Mouse (Mus musculus): ENCODE measurements at regions not wholly inside any gene's neighbourhood (a gene's known extent, or its start where the extent isn't known, plus 50 kb on each side); places are given as distances from the start of the nearest gene placed in this dataset.

- no peak for ATAC-seq (ENCODE audit: low read depth)
- Histone ChIP-seq H3K9me3 (replicated peaks; ENCODE audit: control insufficient read depth, low read length) (no peaks in the 10 kb centered on the region), H3K9ac (ENCODE audit: low read depth, low read length) (no peak overlapping the region), H3K4me1 (ENCODE audit: control insufficient read depth, low read depth, low read length) (no peaks in the 10 kb centered on the region), H3K36me3 (ENCODE audit: control insufficient read depth, insufficient read depth) (no peaks in the 10 kb centered on the region), H3K27ac (ENCODE audit: low read length) (no peak overlapping the region), H3K4me2 (ENCODE audit: low read depth, low read length) (no peak overlapping the region), H3K4me3 (ENCODE audit: low read depth, low read length) (no peak overlapping the region), H3K27me3 (ENCODE audit: control insufficient read depth, insufficient read depth, low read depth, low read length) (no peaks in the 10 kb centered on the region)
- 13% methylated on average over 8 of the region's 8 CpGs for WGBS (ENCODE audit: insufficient replicate concordance)
Observed at GRCm38 (mm10) chr6:31053003-31053402, 94.1 kb upstream of the Klf14 start.

DNA sequence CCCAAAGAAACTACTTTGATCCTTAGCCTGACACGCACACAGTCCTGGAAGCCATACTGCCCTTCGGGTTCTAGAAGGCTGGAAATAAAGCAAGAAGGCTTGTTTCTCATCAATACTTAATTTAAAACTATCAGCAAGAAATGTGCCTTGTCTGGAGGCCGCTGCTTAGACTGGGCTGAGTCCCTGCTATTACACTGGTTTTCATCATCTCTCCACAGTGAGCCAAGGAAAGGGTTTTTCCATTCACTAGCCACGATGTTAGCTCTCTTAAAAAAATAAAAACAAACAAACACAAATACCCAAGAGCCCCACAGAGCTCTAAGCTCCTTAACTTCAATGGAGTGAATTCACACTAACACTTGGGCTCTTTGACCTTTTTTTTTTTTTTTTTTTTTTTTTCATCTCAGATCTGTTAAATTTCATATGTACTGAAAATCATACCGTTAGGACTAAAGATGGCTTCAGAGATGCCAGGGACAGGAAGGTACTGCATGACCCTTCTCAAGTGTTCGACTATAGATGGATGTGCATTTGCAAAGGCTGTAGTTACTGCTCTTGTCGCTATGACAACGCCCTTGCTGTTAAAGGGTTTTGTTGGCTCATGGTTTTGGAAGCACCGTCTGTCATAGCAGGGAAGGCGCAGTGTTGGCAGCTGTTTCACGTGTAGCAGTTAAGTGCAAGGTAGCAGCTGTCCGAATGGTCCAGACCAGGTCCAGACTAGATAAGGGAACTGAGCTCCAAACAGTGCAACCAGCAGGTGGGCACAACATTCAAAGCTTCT, 98.1 kb upstream of the Klf14 start:
- Histone ChIP-seq H3K27me3 (ENCODE audit: control insufficient read depth, insufficient read depth, low read depth, low read length) (no peaks in the 10 kb centered on the region), H3K4me1 (ENCODE audit: control insufficient read depth, low read depth, low read length) (no peaks in the 10 kb centered on the region), H3K4me3 (ENCODE audit: low read depth, low read length) (no peak overlapping the region), H3K4me2 (ENCODE audit: low read depth, low read length) (no peak overlapping the region), H3K9me3 (replicated peaks; ENCODE audit: control insufficient read depth, low read length) (no peaks in the 10 kb centered on the region), H3K9ac (ENCODE audit: low read depth, low read length) (no peak overlapping the region), H3K36me3 (ENCODE audit: control insufficient read depth, insufficient read depth) (no peaks in the 10 kb centered on the region), H3K27ac (ENCODE audit: low read length) (no peak overlapping the region)
- WGBS (ENCODE audit: insufficient replicate concordance), result 71% methylated on average over 12 of the region's 12 CpGs
- no peak for ATAC-seq (ENCODE audit: low read depth)

GRCm38 (mm10) chr6:31058299-31058698, 99.4 kb upstream of the Klf14 start:
- no peak overlapping the region for H3K4me3 ChIP-seq (ENCODE audit: low read depth, low read length)
- H3K4me2 ChIP-seq (ENCODE audit: low read depth, low read length), result no peak overlapping the region
- no peaks in the 10 kb centered on the region for H3K4me1 ChIP-seq (ENCODE audit: control insufficient read depth, low read depth, low read length)
- no peak for ATAC-seq (ENCODE audit: low read depth)
- H3K27ac ChIP-seq (ENCODE audit: low read length), result no peak overlapping the region
- no peaks in the 10 kb centered on the region for H3K27me3 ChIP-seq (ENCODE audit: control insufficient read depth, insufficient read depth, low read depth, low read length)
- no peaks in the 10 kb centered on the region for H3K9me3 ChIP-seq (replicated peaks; ENCODE audit: control insufficient read depth, low read length)
- H3K36me3 ChIP-seq (ENCODE audit: control insufficient read depth, insufficient read depth), result no peaks in the 10 kb centered on the region
- WGBS (ENCODE audit: insufficient replicate concordance), result 61% methylated on average over 1 of the region's 1 CpGs
- no peak overlapping the region for H3K9ac ChIP-seq (ENCODE audit: low read depth, low read length)

DNA sequence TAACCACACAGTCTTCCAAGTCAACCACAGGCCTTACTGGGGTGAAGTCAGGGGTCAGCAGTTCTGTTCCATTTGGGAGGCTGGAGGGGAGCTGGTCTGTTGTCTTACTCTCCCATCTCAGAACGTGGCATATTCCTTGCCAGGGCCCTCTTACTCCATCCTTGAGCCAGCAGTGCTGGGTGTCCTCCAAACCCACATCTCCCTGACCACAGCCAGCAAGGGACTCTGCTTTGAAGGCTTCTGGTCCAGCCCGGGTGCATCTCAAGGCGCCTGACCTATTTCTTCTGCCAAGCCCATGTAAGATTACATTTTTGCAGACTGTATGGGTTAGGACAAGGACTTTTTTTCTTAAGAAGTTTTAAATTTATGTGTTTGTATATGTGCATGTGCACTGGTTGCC, 100.1 kb upstream of the Klf14 start:
- 72% methylated on average over 3 of the region's 3 CpGs for WGBS (ENCODE audit: insufficient replicate concordance)
- Histone ChIP-seq H3K27me3 (ENCODE audit: control insufficient read depth, insufficient read depth, low read depth, low read length) (no peaks in the 10 kb centered on the region), H3K9me3 (replicated peaks; ENCODE audit: control insufficient read depth, low read length) (no peaks in the 10 kb centered on the region), H3K4me2 (ENCODE audit: low read depth, low read length) (no peak overlapping the region), H3K4me3 (ENCODE audit: low read depth, low read length) (no peak overlapping the region), H3K4me1 (ENCODE audit: control insufficient read depth, low read depth, low read length) (no peaks in the 10 kb centered on the region), H3K27ac (ENCODE audit: low read length) (no peak overlapping the region), H3K36me3 (ENCODE audit: control insufficient read depth, insufficient read depth) (no peaks in the 10 kb centered on the region), H3K9ac (ENCODE audit: low read depth, low read length) (no peak overlapping the region)
- no peak for ATAC-seq (ENCODE audit: low read depth)

DNA sequence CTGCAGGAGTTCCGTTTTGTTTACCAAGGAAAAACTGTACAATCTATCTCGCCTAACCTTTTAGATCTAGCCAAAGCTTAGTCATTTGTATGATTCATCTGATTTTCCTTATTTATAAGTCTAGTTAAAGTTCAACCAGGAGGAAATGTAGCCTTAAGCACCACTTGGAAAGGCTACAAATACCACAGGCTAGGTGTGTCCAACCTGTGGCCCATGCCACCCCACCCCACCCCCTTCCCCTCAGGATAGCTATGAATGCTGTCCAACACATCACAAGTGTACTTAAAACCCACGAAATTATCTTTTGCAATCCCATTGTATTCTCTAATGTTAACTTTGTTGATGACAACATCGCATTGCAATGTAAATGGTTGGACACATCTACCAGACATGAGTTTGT, 102.9 kb upstream of the Klf14 start:
- no peak for ATAC-seq (ENCODE audit: low read depth)
- 78% methylated on average over 4 of the region's 4 CpGs for WGBS (ENCODE audit: insufficient replicate concordance)
- H3K4me1 ChIP-seq (ENCODE audit: control insufficient read depth, low read depth, low read length), result no peaks in the 10 kb centered on the region
- H3K36me3 ChIP-seq (ENCODE audit: control insufficient read depth, insufficient read depth), result no peaks in the 10 kb centered on the region
- H3K27ac ChIP-seq (ENCODE audit: low read length), result no peak overlapping the region
- no peaks in the 10 kb centered on the region for H3K27me3 ChIP-seq (ENCODE audit: control insufficient read depth, insufficient read depth, low read depth, low read length)
- no peak overlapping the region for H3K4me2 ChIP-seq (ENCODE audit: low read depth, low read length)
- no peak overlapping the region for H3K9ac ChIP-seq (ENCODE audit: low read depth, low read length)
- H3K9me3 ChIP-seq (replicated peaks; ENCODE audit: control insufficient read depth, low read length), result no peaks in the 10 kb centered on the region
- no peak overlapping the region for H3K4me3 ChIP-seq (ENCODE audit: low read depth, low read length)

DNA sequence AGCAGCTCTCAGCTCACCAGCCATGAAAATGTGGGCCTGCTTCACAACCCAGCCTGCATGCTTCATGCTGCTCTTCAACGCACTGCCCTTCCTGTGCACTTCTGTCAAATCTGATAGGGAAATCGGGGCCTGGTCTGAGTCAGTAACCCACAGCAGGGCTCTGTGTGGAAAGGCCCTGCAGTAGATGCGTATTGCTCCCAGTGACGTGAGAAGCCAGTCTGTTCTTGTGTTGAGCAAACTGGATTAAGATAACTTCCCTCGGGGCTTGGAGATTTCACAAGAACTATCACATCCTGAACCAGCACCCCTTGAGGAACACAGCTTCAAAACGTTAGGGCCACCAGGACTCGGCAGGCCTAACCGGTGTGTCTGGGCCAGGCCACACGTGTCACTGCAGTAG, 106.5 kb upstream of the Klf14 start:
- Histone ChIP-seq H3K4me1 (ENCODE audit: control insufficient read depth, low read depth, low read length) (no peaks in the 10 kb centered on the region), H3K4me2 (ENCODE audit: low read depth, low read length) (no peak overlapping the region), H3K9ac (ENCODE audit: low read depth, low read length) (no peak overlapping the region), H3K27me3 (ENCODE audit: control insufficient read depth, insufficient read depth, low read depth, low read length) (no peaks in the 10 kb centered on the region), H3K27ac (ENCODE audit: low read length) (no peak overlapping the region), H3K9me3 (replicated peaks; ENCODE audit: control insufficient read depth, low read length) (no peaks in the 10 kb centered on the region), H3K4me3 (ENCODE audit: low read depth, low read length) (no peak overlapping the region), H3K36me3 (ENCODE audit: control insufficient read depth, insufficient read depth) (no peaks in the 10 kb centered on the region)
- ATAC-seq (ENCODE audit: low read depth), result no peak
- 45% methylated on average over 9 of the region's 9 CpGs for WGBS (ENCODE audit: insufficient replicate concordance)

DNA sequence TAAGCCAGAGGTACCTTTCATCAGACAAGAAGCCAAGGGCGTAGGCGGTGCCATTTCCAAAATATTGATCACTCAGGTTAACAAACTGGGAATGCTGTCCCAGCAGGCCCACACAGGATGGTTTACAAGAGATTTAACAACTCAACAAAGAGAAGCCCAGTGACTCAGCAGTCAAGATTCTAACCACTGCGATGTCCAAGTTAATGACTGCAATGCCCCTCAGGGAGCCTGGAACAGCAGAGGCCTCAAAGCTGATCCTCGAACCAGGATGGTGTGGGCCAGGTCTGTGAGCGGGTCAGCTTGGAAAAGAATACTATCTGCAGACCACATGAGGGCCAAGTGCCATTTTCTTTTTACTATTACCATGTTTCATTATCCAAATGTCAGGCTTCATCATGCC, 108.0 kb upstream of the Klf14 start:
- H3K4me3 ChIP-seq (ENCODE audit: low read depth, low read length), result no peak overlapping the region
- H3K4me2 ChIP-seq (ENCODE audit: low read depth, low read length), result no peak overlapping the region
- WGBS (ENCODE audit: insufficient replicate concordance), result 82% methylated on average over 5 of the region's 5 CpGs
- no peak overlapping the region for H3K9ac ChIP-seq (ENCODE audit: low read depth, low read length)
- no peaks in the 10 kb centered on the region for H3K9me3 ChIP-seq (replicated peaks; ENCODE audit: control insufficient read depth, low read length)
- no peaks in the 10 kb centered on the region for H3K4me1 ChIP-seq (ENCODE audit: control insufficient read depth, low read depth, low read length)
- H3K36me3 ChIP-seq (ENCODE audit: control insufficient read depth, insufficient read depth), result no peaks in the 10 kb centered on the region
- H3K27me3 ChIP-seq (ENCODE audit: control insufficient read depth, insufficient read depth, low read depth, low read length), result no peaks in the 10 kb centered on the region
- H3K27ac ChIP-seq (ENCODE audit: low read length), result no peak overlapping the region
- no peak for ATAC-seq (ENCODE audit: low read depth)

DNA sequence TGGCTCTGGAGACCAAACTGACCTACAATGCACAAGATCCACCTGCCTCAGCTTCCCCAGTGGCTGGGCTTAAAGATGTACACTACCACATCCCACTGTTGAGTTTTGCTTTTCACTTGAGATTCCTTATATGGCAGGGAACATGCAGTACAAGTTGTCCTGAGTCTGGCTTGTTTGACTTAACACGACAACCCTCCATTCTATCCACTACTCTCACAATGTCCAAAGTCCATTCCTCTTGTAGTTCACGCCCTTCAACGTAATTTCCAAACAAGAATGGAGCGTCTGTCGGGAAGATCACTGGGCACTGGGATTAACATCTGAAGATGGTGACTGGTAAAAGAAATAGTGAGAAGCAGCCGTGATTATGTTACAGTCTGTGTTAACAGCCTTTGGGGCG, 108.6 kb upstream of the Klf14 start:
- Histone ChIP-seq H3K36me3 (ENCODE audit: control insufficient read depth, insufficient read depth) (no peaks in the 10 kb centered on the region), H3K9me3 (replicated peaks; ENCODE audit: control insufficient read depth, low read length) (no peaks in the 10 kb centered on the region), H3K4me2 (ENCODE audit: low read depth, low read length) (no peak overlapping the region), H3K27me3 (ENCODE audit: control insufficient read depth, insufficient read depth, low read depth, low read length) (no peaks in the 10 kb centered on the region), H3K9ac (ENCODE audit: low read depth, low read length) (no peak overlapping the region), H3K4me3 (ENCODE audit: low read depth, low read length) (no peak overlapping the region), H3K27ac (ENCODE audit: low read length) (no peak overlapping the region), H3K4me1 (ENCODE audit: control insufficient read depth, low read depth, low read length) (no peaks in the 10 kb centered on the region)
- 72% methylated on average over 7 of the region's 7 CpGs for WGBS (ENCODE audit: insufficient replicate concordance)
- ATAC-seq (ENCODE audit: low read depth), result no peak

DNA sequence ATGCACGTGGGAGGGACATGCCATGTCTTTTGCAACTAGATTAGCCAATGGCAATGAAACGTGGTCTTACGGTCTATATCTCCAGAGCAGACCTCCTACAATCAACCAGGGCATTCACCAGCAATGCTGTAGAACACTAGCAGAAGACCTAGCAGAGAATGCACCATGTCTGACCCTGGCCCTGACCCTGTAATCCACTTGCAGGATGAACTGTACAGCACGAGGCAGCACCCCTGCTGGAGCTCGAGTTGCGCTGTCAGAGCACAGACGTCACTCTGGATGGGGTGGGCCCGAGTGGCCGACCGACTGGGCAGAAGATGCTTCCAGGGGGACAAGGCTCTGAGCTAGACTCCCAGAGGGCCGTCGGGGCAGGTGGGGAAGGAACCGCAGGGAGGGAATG, 110.4 kb upstream of the Klf14 start:
- 78% methylated on average over 13 of the region's 13 CpGs for WGBS (ENCODE audit: insufficient replicate concordance)
- Histone ChIP-seq H3K9ac (ENCODE audit: low read depth, low read length) (no peak overlapping the region), H3K4me2 (ENCODE audit: low read depth, low read length) (no peak overlapping the region), H3K9me3 (replicated peaks; ENCODE audit: control insufficient read depth, low read length) (no peaks in the 10 kb centered on the region), H3K27me3 (ENCODE audit: control insufficient read depth, insufficient read depth, low read depth, low read length) (no peaks in the 10 kb centered on the region), H3K36me3 (ENCODE audit: control insufficient read depth, insufficient read depth) (no peaks in the 10 kb centered on the region), H3K27ac (ENCODE audit: low read length) (no peak overlapping the region), H3K4me3 (ENCODE audit: low read depth, low read length) (no peak overlapping the region), H3K4me1 (ENCODE audit: control insufficient read depth, low read depth, low read length) (no peaks in the 10 kb centered on the region)
- no peak for ATAC-seq (ENCODE audit: low read depth)

Measured in liver, embryonic 16.5 days (tissue).